ENCODE assay signal across 16 mouse cellular contexts in genomic region chr6:100807187-100807586, GRCm38 (mm10).
"Had no signal": no experiment of that assay in that cellular context is flagged by ENCODE, and none has a peak within 500 bp of the region (broad histone marks: within the 10 kb centered on the region; RNA-seq: fewer than 3 reads in every experiment).

No protein-coding gene starts in this region.

- H3K27me3 ChIP-seq: limb, embryonic 13.5 days; liver, embryonic 15.5 days; midbrain, embryonic 15.5 days; neural tube, embryonic 15.5 days had no signal

- H3K27ac ChIP-seq: limb, embryonic 13.5 days; liver, embryonic 15.5 days; midbrain, embryonic 15.5 days; neural tube, embryonic 15.5 days; stomach, postnatal 0 days had no signal

- H3K9me3 ChIP-seq: limb, embryonic 13.5 days; liver, embryonic 15.5 days; midbrain, embryonic 15.5 days; neural tube, embryonic 15.5 days had no signal

- DNase-seq: kidney, adult 18-20 months; kidney, postnatal 10 days; kidney, postnatal 4 days; left cerebral cortex, postnatal 4 days; lung, embryonic 14.5 days; lung, postnatal 10 days; lung, postnatal 4 days; right cerebral cortex, postnatal 4 days; spleen, adult 18-20 months; thymus, postnatal 4 days had no signal

- ATAC-seq: midbrain, embryonic 15.5 days had no signal

- H3K9ac ChIP-seq: limb, embryonic 13.5 days; liver, embryonic 15.5 days; lung, embryonic 14.5 days; midbrain, embryonic 15.5 days; neural tube, embryonic 15.5 days had no signal

- H3K4me3 ChIP-seq: limb, embryonic 13.5 days; liver, embryonic 15.5 days; midbrain, embryonic 15.5 days; neural tube, embryonic 15.5 days had no signal

- H3K4me2 ChIP-seq: limb, embryonic 13.5 days; liver, embryonic 15.5 days; lung, embryonic 14.5 days; midbrain, embryonic 11.5 days; midbrain, embryonic 15.5 days; neural tube, embryonic 15.5 days had no signal

- H3K4me1 ChIP-seq: liver, embryonic 15.5 days; midbrain, embryonic 15.5 days; neural tube, embryonic 15.5 days had no signal

- H3K36me3 ChIP-seq: liver, embryonic 15.5 days; midbrain, embryonic 15.5 days; neural tube, embryonic 15.5 days had no signal
